In the genomic region with DNA sequence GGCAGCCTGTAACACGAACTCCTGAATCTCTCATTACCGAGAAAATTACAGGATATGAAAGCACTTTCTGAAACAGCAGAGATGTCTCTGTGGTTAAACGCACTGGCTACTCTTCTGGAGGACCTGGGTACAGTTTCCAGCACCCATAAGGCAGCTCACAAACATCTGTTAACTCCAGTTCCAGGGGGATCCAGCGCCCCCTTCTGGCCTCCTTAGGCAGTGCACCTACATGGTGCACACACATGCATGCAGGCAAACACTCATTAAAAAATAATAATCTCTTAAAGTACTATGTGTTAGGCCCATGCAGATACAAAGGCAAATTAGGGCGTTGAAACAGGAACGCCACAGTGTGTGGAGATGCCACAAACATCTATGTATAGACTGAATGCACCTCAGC, we compare ENCODE assay signal across 1 mouse cellular context.
TF ChIP-seq lines count a peak whose summit lies in the region.

No protein-coding gene starts in this region.

TF ChIP-seq in MEL, 35 proteins besides CTCF, POLR2A, EP300 and RAD21:
- TF ChIP-seq TBP (IDR thresholded peaks at IDR 0.05; ENCODE audit: low read depth, low read length), result no peak
- TF ChIP-seq MXI1 (IDR thresholded peaks at IDR 0.05; ENCODE audit: low read depth, low read length), result no peak
- no peak for TF ChIP-seq TCF12 (IDR thresholded peaks at IDR 0.05; ENCODE audit: low read depth, low read length)
- no peak for TF ChIP-seq JUND (IDR thresholded peaks at IDR 0.05; ENCODE audit: low read depth, low read length)
- TF ChIP-seq MAZ (IDR thresholded peaks at IDR 0.05; ENCODE audit: low read depth, low read length), result no peak
